Mouse (Mus musculus): Measurements from ENCODE around the gene Trak1. TPM values are rescaled to one million over a fixed set of nuclear protein-coding genes. Genes with fewer than 3 reads are reported as not detected.
A peak's percentile ranks its signal among the peaks of the same experiment; 100 is the strongest.

Trak1 gene
- polyA plus RNA-seq, 1 experiment from 2014 or later: 27.1 TPM

GRCm38 (mm10) chr9:121387539-121388272, 90.4 kb downstream of the Trak1 start:
- Histone ChIP-seq H3K9me3 (ENCODE audit: control insufficient read depth, low read length) (no peaks in the 10 kb centered on the region), H3K27me3 (ENCODE audit: control insufficient read depth, insufficient read depth, low read depth, low read length) (no peaks in the 10 kb centered on the region), H3K9ac (ENCODE audit: low read length) (no peak overlapping the region), H3K4me3 (ENCODE audit: low read length) (no peak overlapping the region), H3K4me2 (ENCODE audit: low read depth, low read length) (no peak overlapping the region), H3K27ac (ENCODE audit: low read length) (no peak overlapping the region; the same call in 1 of the 2 replicates), H3K36me3 (ENCODE audit: control insufficient read depth, insufficient read depth, low read length) (no peaks in the 10 kb centered on the region), H3K4me1 (replicated peaks; ENCODE audit: control insufficient read depth, insufficient read depth, low read length) (peaks cover 17% of the 10 kb centered on the region)
- ATAC-seq (ENCODE audit: low read depth): 0 out of 2 replicates have a peak, but pooled peaks have one; percentile 15
- whole genome bisulfite sequencing: 66% methylated on average over 9 of the region's 9 CpGs

DNA sequence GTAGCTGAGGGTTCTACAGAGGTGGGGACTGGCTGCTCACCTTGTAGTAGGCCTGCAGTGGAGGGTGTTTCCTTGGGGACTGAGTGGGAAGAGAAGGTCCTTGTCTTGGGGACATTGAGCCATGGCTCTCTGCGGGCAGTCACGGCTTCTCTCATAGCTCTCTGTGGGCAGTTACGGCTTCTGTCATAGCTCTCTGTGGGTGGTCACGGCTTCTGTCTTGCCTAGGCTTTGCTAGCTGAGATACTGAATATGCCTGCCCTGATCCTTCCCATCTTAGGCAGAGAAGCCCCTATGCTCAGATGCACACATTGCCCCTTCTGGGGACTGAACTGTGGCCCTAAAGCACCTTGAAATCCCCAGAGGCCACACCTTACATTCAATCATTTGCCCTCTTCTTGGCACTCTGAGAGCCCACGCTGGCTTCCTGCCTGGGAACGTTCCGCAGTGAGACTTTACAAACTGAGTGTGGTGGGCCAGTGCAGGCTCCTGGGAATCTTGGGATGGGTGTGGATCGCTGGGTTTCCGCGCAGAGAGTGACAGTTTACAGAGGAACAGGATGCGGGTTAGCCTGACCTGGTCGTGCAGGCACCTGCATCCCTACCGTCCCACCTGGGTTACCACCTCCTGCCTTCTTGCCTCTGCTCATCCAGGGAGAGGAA, 91.1 kb downstream of the Trak1 start:
- Histone ChIP-seq H3K4me1 (replicated peaks; ENCODE audit: control insufficient read depth, insufficient read depth, low read length) (peaks cover 17% of the 10 kb centered on the region), H3K27ac (ENCODE audit: low read length) (no peak overlapping the region), H3K9ac (ENCODE audit: low read length) (no peak overlapping the region), H3K4me2 (ENCODE audit: low read depth, low read length) (no peak overlapping the region), H3K27me3 (ENCODE audit: control insufficient read depth, insufficient read depth, low read depth, low read length) (no peaks in the 10 kb centered on the region), H3K36me3 (ENCODE audit: control insufficient read depth, insufficient read depth, low read length) (no peaks in the 10 kb centered on the region), H3K4me3 (ENCODE audit: low read length) (no peak overlapping the region), H3K9me3 (ENCODE audit: control insufficient read depth, low read length) (no peaks in the 10 kb centered on the region)
- WGBS: 48% methylated on average over 13 of the region's 13 CpGs
- 0 out of 2 replicates have a peak, but pooled peaks have one; percentile 6 for ATAC-seq (ENCODE audit: low read depth)

- no peak for ATAC-seq (ENCODE audit: low read depth)
- Histone ChIP-seq H3K27me3 (ENCODE audit: control insufficient read depth, insufficient read depth, low read depth, low read length) (no peaks in the 10 kb centered on the region), H3K9me3 (ENCODE audit: control insufficient read depth, low read length) (no peaks in the 10 kb centered on the region), H3K4me1 (replicated peaks; ENCODE audit: control insufficient read depth, insufficient read depth, low read length) (peaks cover 17% of the 10 kb centered on the region), H3K4me2 (ENCODE audit: low read depth, low read length) (no peak overlapping the region), H3K9ac (ENCODE audit: low read length) (no peak overlapping the region), H3K4me3 (ENCODE audit: low read length) (no peak overlapping the region), H3K27ac (ENCODE audit: low read length) (no peak overlapping the region), H3K36me3 (ENCODE audit: control insufficient read depth, insufficient read depth, low read length) (no peaks in the 10 kb centered on the region)
- 82% methylated on average over 10 of the region's 10 CpGs for WGBS
Observed at GRCm38 (mm10) chr9:121389258-121389657, 92.0 kb downstream of the Trak1 start.

DNA sequence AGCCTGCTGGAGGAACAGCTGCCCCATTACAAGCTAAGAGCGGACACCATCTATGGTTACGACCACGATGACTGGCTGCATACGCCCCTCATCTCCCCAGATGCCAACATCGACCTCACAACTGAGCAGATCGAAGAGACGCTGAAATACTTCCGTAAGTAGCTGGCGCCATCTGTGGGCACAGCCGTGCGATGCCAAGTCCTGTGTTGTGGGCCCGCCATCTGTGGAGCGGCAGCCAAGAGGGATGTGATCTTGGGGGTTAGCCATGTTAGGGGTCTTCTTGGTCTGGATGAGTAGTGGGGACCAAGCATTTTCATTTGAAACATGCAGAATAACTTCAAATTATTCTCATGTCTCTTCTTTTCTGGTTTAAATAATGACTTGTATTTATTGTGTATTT, 94.6 kb downstream of the Trak1 start:
- Histone ChIP-seq H3K4me3 (ENCODE audit: low read length) (no peak overlapping the region), H3K27me3 (ENCODE audit: control insufficient read depth, insufficient read depth, low read depth, low read length) (no peaks in the 10 kb centered on the region), H3K4me1 (replicated peaks; ENCODE audit: control insufficient read depth, insufficient read depth, low read length) (peaks cover 13% of the 10 kb centered on the region), H3K36me3 (ENCODE audit: control insufficient read depth, insufficient read depth, low read length) (no peaks in the 10 kb centered on the region), H3K27ac (ENCODE audit: low read length) (no peak overlapping the region), H3K9ac (ENCODE audit: low read length) (no peak overlapping the region), H3K4me2 (ENCODE audit: low read depth, low read length) (no peak overlapping the region), H3K9me3 (ENCODE audit: control insufficient read depth, low read length) (no peaks in the 10 kb centered on the region)
- 89% methylated on average over 13 of the region's 13 CpGs for WGBS
- ATAC-seq (ENCODE audit: low read depth): no peak

DNA sequence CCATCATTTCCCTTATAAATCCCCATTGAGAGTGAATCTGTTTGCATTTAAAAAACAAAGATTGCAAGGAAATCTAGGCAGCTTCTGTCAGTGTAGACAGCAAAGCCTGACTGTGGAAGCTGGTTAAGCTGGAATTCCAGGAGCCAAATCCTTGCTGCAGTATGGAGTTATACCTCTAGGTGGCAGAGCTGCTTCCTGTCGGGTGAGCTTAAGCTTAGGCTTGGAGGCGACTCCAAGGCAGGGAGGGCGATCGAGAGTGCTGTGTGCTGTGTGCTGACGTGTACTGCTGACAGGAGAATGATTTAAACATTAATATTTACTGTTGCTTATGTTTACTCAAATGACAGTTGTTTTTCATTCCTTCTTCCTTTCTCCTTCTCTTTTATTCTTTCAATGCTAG, 95.1 kb downstream of the Trak1 start:
- Histone ChIP-seq H3K27ac (ENCODE audit: low read length) (no peak overlapping the region), H3K4me2 (ENCODE audit: low read depth, low read length) (no peak overlapping the region), H3K4me1 (replicated peaks; ENCODE audit: control insufficient read depth, insufficient read depth, low read length) (peaks cover 15% of the 10 kb centered on the region), H3K27me3 (ENCODE audit: control insufficient read depth, insufficient read depth, low read depth, low read length) (no peaks in the 10 kb centered on the region), H3K9me3 (ENCODE audit: control insufficient read depth, low read length) (no peaks in the 10 kb centered on the region), H3K4me3 (ENCODE audit: low read length) (no peak overlapping the region), H3K9ac (ENCODE audit: low read length) (no peak overlapping the region), H3K36me3 (ENCODE audit: control insufficient read depth, insufficient read depth, low read length) (no peaks in the 10 kb centered on the region)
- ATAC-seq (ENCODE audit: low read depth): peak; percentile 42; the same call in 1 of the 2 replicates
- 30% methylated on average over 5 of the region's 5 CpGs for WGBS

GRCm38 (mm10) chr9:121393104-121393503, 95.8 kb downstream of the Trak1 start:
- H3K36me3 ChIP-seq (ENCODE audit: control insufficient read depth, insufficient read depth, low read length): no peaks in the 10 kb centered on the region
- WGBS: 96% methylated on average over 4 of the region's 4 CpGs
- no peak overlapping the region for H3K9ac ChIP-seq (ENCODE audit: low read length)
- peaks cover 15% of the 10 kb centered on the region for H3K4me1 ChIP-seq (replicated peaks; ENCODE audit: control insufficient read depth, insufficient read depth, low read length)
- no peak overlapping the region for H3K4me2 ChIP-seq (ENCODE audit: low read depth, low read length)
- no peak for ATAC-seq (ENCODE audit: low read depth)
- no peaks in the 10 kb centered on the region for H3K9me3 ChIP-seq (ENCODE audit: control insufficient read depth, low read length)
- H3K27ac ChIP-seq (ENCODE audit: low read length): no peak overlapping the region
- H3K27me3 ChIP-seq (ENCODE audit: control insufficient read depth, insufficient read depth, low read depth, low read length): no peaks in the 10 kb centered on the region
- no peak overlapping the region for H3K4me3 ChIP-seq (ENCODE audit: low read length)

- Histone ChIP-seq H3K4me3 (ENCODE audit: low read length) (no peak overlapping the region), H3K9me3 (ENCODE audit: control insufficient read depth, low read length) (no peaks in the 10 kb centered on the region), H3K4me1 (replicated peaks; ENCODE audit: control insufficient read depth, insufficient read depth, low read length) (peaks cover 20% of the 10 kb centered on the region), H3K4me2 (ENCODE audit: low read depth, low read length) (no peak overlapping the region), H3K9ac (ENCODE audit: low read length) (no peak overlapping the region), H3K27ac (ENCODE audit: low read length) (no peak overlapping the region), H3K27me3 (ENCODE audit: control insufficient read depth, insufficient read depth, low read depth, low read length) (no peaks in the 10 kb centered on the region), H3K36me3 (ENCODE audit: control insufficient read depth, insufficient read depth, low read length) (no peaks in the 10 kb centered on the region)
- ATAC-seq (ENCODE audit: low read depth): no peak
- 82% methylated on average over 2 of the region's 2 CpGs for WGBS
Observed at GRCm38 (mm10) chr9:121394882-121395281, 97.6 kb downstream of the Trak1 start.

DNA sequence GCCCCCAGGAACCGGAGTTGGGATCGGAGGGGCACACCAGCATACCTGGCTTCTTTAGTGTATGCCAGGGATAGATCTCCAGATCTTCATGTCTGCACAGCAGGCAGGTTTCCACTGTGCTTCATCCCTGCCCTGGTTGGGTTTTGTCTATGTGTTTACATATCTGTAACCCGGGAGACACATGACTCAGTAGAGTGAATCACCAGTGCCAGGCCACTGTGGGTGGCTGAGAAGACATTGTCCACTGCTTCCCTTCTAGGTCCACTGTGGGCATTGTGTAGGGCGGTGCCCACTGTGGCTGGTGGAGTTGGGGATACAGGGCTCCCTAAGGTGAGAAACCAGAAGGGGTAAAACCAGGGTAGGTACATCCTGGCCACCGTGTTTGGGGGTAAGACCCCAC, 98.5 kb downstream of the Trak1 start:
- WGBS: 90% methylated on average over 5 of the region's 5 CpGs
- H3K9me3 ChIP-seq (ENCODE audit: control insufficient read depth, low read length): no peaks in the 10 kb centered on the region
- no peak overlapping the region for H3K27ac ChIP-seq (ENCODE audit: low read length)
- H3K36me3 ChIP-seq (ENCODE audit: control insufficient read depth, insufficient read depth, low read length): no peaks in the 10 kb centered on the region
- H3K4me2 ChIP-seq (ENCODE audit: low read depth, low read length): no peak overlapping the region
- no peak overlapping the region for H3K4me3 ChIP-seq (ENCODE audit: low read length)
- H3K27me3 ChIP-seq (ENCODE audit: control insufficient read depth, insufficient read depth, low read depth, low read length): no peaks in the 10 kb centered on the region
- peaks cover 20% of the 10 kb centered on the region for H3K4me1 ChIP-seq (replicated peaks; ENCODE audit: control insufficient read depth, insufficient read depth, low read length)
- ATAC-seq (ENCODE audit: low read depth): no peak
- H3K9ac ChIP-seq (ENCODE audit: low read length): no peak overlapping the region

GRCm38 (mm10) chr9:121398100-121398760, 100.9 kb downstream of the Trak1 start:
- peak overlapping the region; percentile 24 for H3K4me3 ChIP-seq (ENCODE audit: low read length)
- H3K4me2 ChIP-seq (ENCODE audit: low read depth, low read length): peak overlapping the region; percentile 45
- no peaks in the 10 kb centered on the region for H3K9me3 ChIP-seq (ENCODE audit: control insufficient read depth, low read length)

More at GRCm38 (mm10) chr9:121398100-121398760, 100.9 kb downstream of the Trak1 start:
- Histone ChIP-seq H3K27me3 (ENCODE audit: control insufficient read depth, insufficient read depth, low read depth, low read length) (no peaks in the 10 kb centered on the region), H3K27ac (ENCODE audit: low read length) (peak overlapping the region; percentile 87), H3K4me1 (replicated peaks; ENCODE audit: control insufficient read depth, insufficient read depth, low read length) (peaks cover 29% of the 10 kb centered on the region), H3K36me3 (ENCODE audit: control insufficient read depth, insufficient read depth, low read length) (no peaks in the 10 kb centered on the region), H3K9ac (ENCODE audit: low read length) (peak overlapping the region; percentile 40)
- ATAC-seq (ENCODE audit: low read depth): peak; percentile 71
- WGBS: 22% methylated on average over 17 of the region's 17 CpGs
